Mouse (Mus musculus) heart, adult 18-20 months (tissue): ENCODE measurements around the gene Prdm11. TPM values are rescaled to one million over a fixed set of nuclear protein-coding genes. Genes with fewer than 3 reads are reported as not detected.

Experiments used
- DNase-seq, 2 experiments: peaks; one replicate each; pipeline ENCODE4 v3.0.0; 2021 to 2022; ENCODE audit warnings: mixed read lengths in 1 of 2
- total RNA-seq, 2 experiments: library from RNA; stranded (reverse); gene quantifications; 2 replicates each; pipeline ENCODE4 v1.2.3; 2021

Gene Prdm11
- total RNA-seq, 2 experiments from 2014 or later: 8.4 to 9.5 TPM

GRCm38 (mm10) chr2:93046509-93046835 is 505 bp upstream of the Prdm11 start:
- no peak for DNase-seq

GRCm38 (mm10) chr2:93045129-93045817 is 694 bp downstream of the Prdm11 start:
- DNase-seq: peak; percentile 97 to 98

GRCm38 (mm10) chr2:93043449-93044157 is 2.4 kb downstream of the Prdm11 start:
- no peak for DNase-seq

- DNase-seq: no peak
Observed at GRCm38 (mm10) chr2:93041470-93041869, 4.5 kb downstream of the Prdm11 start.

- peak; percentile 55 to 59 for DNase-seq
Observed at GRCm38 (mm10) chr2:93040841-93041240, 5.1 kb downstream of the Prdm11 start.

GRCm38 (mm10) chr2:93039706-93040105 is 6.3 kb downstream of the Prdm11 start:
- no peak for DNase-seq

- DNase-seq: no peak
Observed at GRCm38 (mm10) chr2:93039043-93039442, 6.9 kb downstream of the Prdm11 start.

GRCm38 (mm10) chr2:93035631-93036030 is 10.3 kb downstream of the Prdm11 start:
- DNase-seq: peak in 1 of 2 experiments; percentile 27

- peak; percentile 80 to 92 for DNase-seq
Observed at GRCm38 (mm10) chr2:93032651-93033050, 13.3 kb downstream of the Prdm11 start.

- DNase-seq: peak; percentile 60 to 76
Observed at GRCm38 (mm10) chr2:93032049-93032448, 13.9 kb downstream of the Prdm11 start.

- peak; percentile 45 to 59 for DNase-seq
Observed at GRCm38 (mm10) chr2:93031021-93031420, 14.9 kb downstream of the Prdm11 start.

GRCm38 (mm10) chr2:93030101-93030500 is 15.9 kb downstream of the Prdm11 start:
- DNase-seq: peak; percentile 50 to 72

GRCm38 (mm10) chr2:93029267-93030060 is 16.5 kb downstream of the Prdm11 start:
- peak; percentile 58 to 67 for DNase-seq

GRCm38 (mm10) chr2:93028865-93029264 is 17.1 kb downstream of the Prdm11 start:
- no peak for DNase-seq

GRCm38 (mm10) chr2:93027713-93028112 is 18.3 kb downstream of the Prdm11 start:
- no peak for DNase-seq

- DNase-seq: no peak
Observed at GRCm38 (mm10) chr2:93024431-93024830, 21.5 kb downstream of the Prdm11 start.

GRCm38 (mm10) chr2:93018854-93019253 is 27.1 kb downstream of the Prdm11 start:
- peak in 1 of 2 experiments; percentile 30 for DNase-seq

- DNase-seq: no peak
Observed at GRCm38 (mm10) chr2:93017151-93017550, 28.8 kb downstream of the Prdm11 start.

- DNase-seq: no peak
Observed at GRCm38 (mm10) chr2:93015041-93015440, 30.9 kb downstream of the Prdm11 start.

- DNase-seq: peak; percentile 42 to 47
Observed at GRCm38 (mm10) chr2:93014093-93014937, 31.7 kb downstream of the Prdm11 start.

GRCm38 (mm10) chr2:93013415-93014092 is 32.4 kb downstream of the Prdm11 start:
- DNase-seq: no peak
